Mouse (Mus musculus) cerebellum, adult 2 months (tissue): ENCODE results near the gene Ube2d2b.

Experiments
- CTCF ChIP-seq: fragments of 200-500 bp; IDR thresholded peaks from 2 replicates; pipeline ENCODE4 v1.5.1; 2011; ENCODE audit warnings: low read depth, mild to moderate bottlenecking, control low read depth, low read length, moderate library complexity, borderline replicate concordance; ENCODE audit not compliant: insufficient read depth
- POLR2A ChIP-seq: fragments of 200-500 bp; IDR thresholded peaks from 2 replicates; pipeline ENCODE4 v1.6.1; 2011; ENCODE audit warnings: low read length, control low read depth, borderline replicate concordance; ENCODE audit not compliant: insufficient read depth

DNA sequence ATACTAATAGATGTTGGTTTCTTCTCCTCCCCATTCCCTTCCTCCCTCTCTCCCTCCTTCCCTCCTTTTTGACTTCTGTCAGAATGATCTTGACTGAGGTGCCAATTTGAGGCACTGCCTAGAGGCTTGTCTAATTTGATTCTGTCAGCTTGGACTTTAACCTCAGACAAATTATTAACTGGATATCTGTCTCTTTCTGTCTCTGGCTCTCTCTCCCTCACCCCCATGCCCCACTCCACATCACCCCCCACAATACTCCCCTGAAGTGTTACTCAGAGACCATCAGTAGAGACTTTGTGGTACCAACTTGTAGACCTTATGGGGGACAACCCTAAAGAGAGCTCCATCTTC, 45.3 kb downstream of the Ube2d2b start:
- TF ChIP-seq CTCF (no peak), POLR2A (no peak)
